Mouse (Mus musculus) embryonic fibroblast, embryonic 13.5 days (primary cell): ENCODE data around the gene Klk11.

Experiments used
- CTCF ChIP-seq: IDR thresholded peaks from 2 replicates; pipeline ENCODE4 v1.5.1; 2011; ENCODE audit warnings: mild to moderate bottlenecking, control low read depth, low read length, moderate library complexity, borderline replicate concordance; ENCODE audit not compliant: insufficient read depth
- POLR2A ChIP-seq: IDR thresholded peaks from 2 replicates; pipeline ENCODE4 v1.6.1; 2011; ENCODE audit warnings: low read depth, mild to moderate bottlenecking, control low read depth, low read length, moderate library complexity

GRCm38 (mm10) chr7:43827706-43828105 lies 53.3 kb downstream of the Klk11 start:
- TF ChIP-seq CTCF (no peak), POLR2A (no peak)
